Mouse (Mus musculus): ENCODE results near the gene Spata18.

Spata18 gene

GRCm38 (mm10) chr5:73667877-73668276, 16.7 kb downstream of the Spata18 start:
- DNase-seq, result no peak

- DNase-seq, result no peak
Observed at GRCm38 (mm10) chr5:73669386-73669785, 18.2 kb downstream of the Spata18 start.

- DNase-seq, result no peak
Observed at GRCm38 (mm10) chr5:73675604-73676003, 24.4 kb downstream of the Spata18 start.

- DNase-seq, result no peak
Observed at GRCm38 (mm10) chr5:73676626-73677025, 25.4 kb downstream of the Spata18 start.

GRCm38 (mm10) chr5:73683221-73683620, 32.0 kb downstream of the Spata18 start:
- DNase-seq, result no peak

- no peak for DNase-seq
Observed at GRCm38 (mm10) chr5:73683706-73684409, 32.7 kb downstream of the Spata18 start.

GRCm38 (mm10) chr5:73686149-73686548, 35.0 kb downstream of the Spata18 start:
- DNase-seq, result no peak

GRCm38 (mm10) chr5:73688576-73688975, 37.4 kb downstream of the Spata18 start:
- DNase-seq, result no peak

- DNase-seq, result no peak
Observed at GRCm38 (mm10) chr5:73690146-73690545, 39.0 kb downstream of the Spata18 start.

- DNase-seq, result no peak
Observed at GRCm38 (mm10) chr5:73691723-73692520, 40.7 kb downstream of the Spata18 start.

GRCm38 (mm10) chr5:73693778-73694177, 42.6 kb downstream of the Spata18 start:
- DNase-seq, result no peak

- no peak for DNase-seq
Observed at GRCm38 (mm10) chr5:73694254-73695015, 43.3 kb downstream of the Spata18 start.

GRCm38 (mm10) chr5:73697700-73698099, 46.5 kb downstream of the Spata18 start:
- DNase-seq, result no peak

- no peak for DNase-seq
Observed at GRCm38 (mm10) chr5:73701063-73701890, 50.1 kb downstream of the Spata18 start.

GRCm38 (mm10) chr5:73701946-73702710, 50.9 kb downstream of the Spata18 start:
- no peak for DNase-seq

GRCm38 (mm10) chr5:73703096-73703495, 51.9 kb downstream of the Spata18 start:
- no peak for DNase-seq

GRCm38 (mm10) chr5:73704263-73704662, 53.1 kb downstream of the Spata18 start:
- DNase-seq, result no peak

- no peak for DNase-seq
Observed at GRCm38 (mm10) chr5:73704757-73705156, 53.6 kb downstream of the Spata18 start.

GRCm38 (mm10) chr5:73705290-73705689, 54.1 kb downstream of the Spata18 start:
- DNase-seq, result no peak

- no peak for DNase-seq
Observed at GRCm38 (mm10) chr5:73712852-73713251, 61.7 kb downstream of the Spata18 start.

GRCm38 (mm10) chr5:73716941-73717340, 65.8 kb downstream of the Spata18 start:
- no peak for DNase-seq
